Mouse (Mus musculus) embryonic facial prominence, embryonic 15.5 days (tissue): ENCODE data around the gene Hirip3. TPM values are rescaled to one million over a fixed set of nuclear protein-coding genes. Genes with fewer than 3 reads are reported as not detected.
"Not testable (repeated sequence)": the region's sequence is repeated elsewhere in the genome, so short reads cannot be mapped to it uniquely, and the experiment has no call there.

Experiments used
- ATAC-seq: fragments of 200-750 bp; cut with Nextera tagmentation; 2 replicates; pipeline ENCODE4 v1.8.0; 2017; ENCODE audit warnings: low read depth, moderate TSS enrichment; ENCODE audit not compliant: insufficient number of reproducible peaks, low FRiP score, low TSS enrichment
- H3K27ac ChIP-seq: fragments of 300-500 bp; sonication (generic); replicated peaks from 2 replicates; pipeline ENCODE4 v1.5.1; 2015; ENCODE audit warnings: mild to moderate bottlenecking, inconsistent platforms
- H3K27me3 ChIP-seq: fragments of 300-500 bp; sonication (generic); 2 replicates; pipeline ENCODE4 v1.6.1; 2015; ENCODE audit warnings: inconsistent platforms
- H3K36me3 ChIP-seq: fragments of 300-500 bp; sonication (generic); 2 replicates; pipeline ENCODE4 v1.6.1; 2015; ENCODE audit warnings: mild to moderate bottlenecking, inconsistent platforms
- H3K4me1 ChIP-seq: fragments of 300-500 bp; sonication (generic); 2 replicates; pipeline ENCODE4 v1.6.1; 2015; ENCODE audit warnings: inconsistent platforms
- H3K4me2 ChIP-seq: fragments of 300-500 bp; sonication (generic); replicated peaks from 2 replicates; pipeline ENCODE4 v1.6.1; 2015; ENCODE audit warnings: mild to moderate bottlenecking, inconsistent platforms
- H3K4me3 ChIP-seq: fragments of 300-500 bp; sonication (generic); replicated peaks from 2 replicates; pipeline ENCODE4 v1.5.1; 2015; ENCODE audit warnings: mild to moderate bottlenecking, inconsistent platforms
- H3K9ac ChIP-seq: fragments of 300-500 bp; sonication (generic); 2 replicates; pipeline ENCODE4 v1.6.1; 2015; ENCODE audit warnings: inconsistent platforms
- H3K9me3 ChIP-seq: fragments of 300-500 bp; sonication (generic); replicated peaks from 2 replicates; pipeline ENCODE4 v1.6.1; 2016; ENCODE audit warnings: inconsistent platforms
- WGBS: fragments of 180-500 bp; shearing (Covaris S2); methylation state at CpG from one replicate; pipeline ENCODE4 v1.1.7; 2015; 5-methylcytosine and 5-hydroxymethylcytosine counted together
- polyA plus RNA-seq: library from polyadenylated mRNA; unstranded; fragments of >200 nt; fragmentation: Nextera tagmentation; extraction: Ambion mirVana; gene quantifications from 2 replicates; pipeline ENCODE4 v1.2.1, GENCODE M21; 2015

The Hirip3 gene
- polyA plus RNA-seq, 1 experiment from 2014 or later = 26.8 TPM

DNA sequence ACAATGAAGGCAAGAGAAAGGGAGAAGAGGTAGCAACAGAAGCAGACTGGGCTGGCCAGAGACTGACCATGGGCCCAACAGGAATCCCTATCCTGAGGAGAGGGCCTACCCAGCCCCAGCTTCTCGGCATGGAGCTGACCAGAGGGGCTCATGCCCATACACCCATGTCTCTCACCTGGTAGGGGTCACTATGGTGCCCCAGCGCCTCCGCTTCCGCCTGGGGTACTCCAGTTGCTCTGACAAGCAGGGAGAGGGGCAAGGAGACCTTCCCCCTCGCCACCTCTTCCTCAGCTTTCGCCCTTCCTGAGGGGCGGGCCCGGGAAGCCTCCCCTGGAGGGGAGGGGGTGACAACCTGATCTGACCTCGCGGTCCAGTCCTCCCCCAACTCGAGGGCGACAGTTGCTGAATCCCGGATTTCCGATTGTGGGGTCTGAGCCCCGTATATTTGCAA, 22.0 kb downstream of the Hirip3 start:
- H3K9ac ChIP-seq = peak overlapping the region; percentile 89
- ATAC-seq = no peak
- H3K27ac ChIP-seq = peak overlapping the region; percentile 95

DNA sequence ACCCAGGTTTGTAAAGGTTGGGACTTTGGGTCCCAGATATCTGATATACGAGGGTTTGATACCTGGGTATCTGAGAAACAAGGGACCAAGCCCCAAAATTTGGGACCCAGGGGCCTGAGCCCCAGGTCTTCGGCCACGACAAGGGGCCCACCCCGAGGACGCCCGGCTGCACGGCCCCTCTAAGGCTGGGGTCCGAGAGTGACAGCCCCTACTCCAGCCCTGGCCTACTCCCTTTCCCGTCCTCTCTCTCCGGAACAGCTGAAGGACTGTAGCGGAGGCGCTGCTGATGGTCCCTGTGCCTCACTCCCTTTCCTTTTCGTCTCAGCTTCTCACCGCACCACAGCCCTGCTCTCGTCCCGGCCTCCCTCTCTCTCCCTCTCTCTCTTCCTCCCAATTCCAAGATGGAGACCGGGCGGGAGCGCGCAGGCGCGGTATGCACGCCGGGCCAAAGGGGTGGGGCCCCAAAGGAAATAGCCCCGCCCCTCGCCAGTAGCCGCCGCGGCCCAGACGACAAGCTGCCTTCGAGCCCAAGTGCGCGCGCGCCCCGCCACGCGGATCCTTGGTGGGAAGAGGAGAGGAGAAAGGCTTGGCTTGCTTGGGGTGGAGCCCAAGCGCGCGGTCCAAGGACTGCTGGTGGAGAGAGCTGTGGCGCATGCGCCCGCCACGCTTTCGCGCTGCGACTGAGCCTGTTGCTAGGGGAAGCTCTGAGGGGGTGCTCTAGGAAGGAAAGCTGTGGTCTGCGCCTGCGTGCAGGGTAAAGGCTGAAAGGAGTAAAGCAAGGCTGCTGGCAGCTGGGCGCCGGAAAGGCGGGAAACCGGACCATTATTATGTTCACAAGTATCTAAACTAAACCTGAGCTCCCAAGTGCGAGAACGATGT, 22.8 kb downstream of the Hirip3 start, which contains the start of gene Taok2:
Gene Taok2, minus strand, starts transcription at position 418 of the 879 bp plus-strand sequence.
- Histone ChIP-seq H3K36me3 (peaks cover 11% of the 10 kb centered on the region), H3K4me2 (peak within 1 kb of the TSS; percentile 82), H3K9me3 (no peaks in the 10 kb centered on the region), H3K9ac (peak within 1 kb of the TSS; percentile 89), H3K27me3 (no peaks in the 10 kb centered on the region), H3K27ac (peak within 1 kb of the TSS; percentile 95), H3K4me3 (peak within 1 kb of the TSS; percentile 89), H3K4me1 (peaks cover 25% of the 10 kb centered on the region)
- WGBS = under 1% methylated on average over 56 of the region's 56 CpGs
- peak; percentile 98 for ATAC-seq

More for the DNA sequence above, 22.0 kb downstream of the Hirip3 start:
- no peaks in the 10 kb centered on the region for H3K27me3 ChIP-seq
- no peaks in the 10 kb centered on the region for H3K9me3 ChIP-seq
- H3K36me3 ChIP-seq = peaks cover 18% of the 10 kb centered on the region
- peak overlapping the region; percentile 89 for H3K4me3 ChIP-seq
- peak overlapping the region; percentile 82 for H3K4me2 ChIP-seq
- H3K4me1 ChIP-seq = peaks cover 25% of the 10 kb centered on the region
- WGBS = under 1% methylated on average over 15 of the region's 15 CpGs

- H3K4me1 ChIP-seq = peaks cover 11% of the 10 kb centered on the region
- H3K9me3 ChIP-seq = no peaks in the 10 kb centered on the region
- WGBS = 82% methylated on average over 5 of the region's 5 CpGs
- H3K4me2 ChIP-seq = no peak overlapping the region
- H3K27ac ChIP-seq = no peak overlapping the region
- H3K36me3 ChIP-seq = 0 out of 2 replicates have a peak, but pooled peaks cover 6% of the 10 kb centered on the region
- H3K4me3 ChIP-seq = no peak overlapping the region
- H3K9ac ChIP-seq = no peak overlapping the region
- H3K27me3 ChIP-seq = no peaks in the 10 kb centered on the region
- no peak for ATAC-seq
Measured at GRCm38 (mm10) chr7:126887281-126887680, 25.5 kb downstream of the Hirip3 start.

- ATAC-seq = no peak
- WGBS = 54% methylated on average over 7 of the region's 7 CpGs
- no peak overlapping the region for H3K9ac ChIP-seq
Measured at GRCm38 (mm10) chr7:126888852-126889251, 27.1 kb downstream of the Hirip3 start.

DNA sequence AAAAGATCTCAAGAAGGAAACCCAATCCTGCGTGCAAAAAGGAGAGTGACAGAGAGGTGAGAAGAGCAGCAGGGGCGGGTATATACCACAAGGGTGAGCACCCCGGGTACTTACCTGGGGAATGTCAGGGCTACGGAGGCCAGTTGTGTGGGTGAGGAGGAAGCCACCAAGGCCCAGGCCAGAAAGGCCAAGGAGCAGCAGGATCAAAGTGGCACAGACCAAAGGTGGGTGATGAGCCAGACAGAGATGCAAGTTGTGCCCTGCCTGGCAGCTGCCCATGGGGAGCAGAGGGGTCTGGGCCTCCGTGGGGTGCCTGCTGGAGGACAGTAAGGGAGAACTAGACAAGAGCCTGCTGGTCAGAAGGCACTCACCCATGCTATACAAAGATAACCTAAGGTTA, 35.1 kb downstream of the Hirip3 start:
- Histone ChIP-seq H3K4me3 (peak overlapping the region; percentile 75; the same call in 1 of the 2 replicates), H3K4me2 (peak overlapping the region; percentile 71; the same call in 1 of the 2 replicates), H3K27ac (no peak overlapping the region), H3K36me3 (no peaks in the 10 kb centered on the region), H3K27me3 (no peaks in the 10 kb centered on the region), H3K9ac (0 out of 2 replicates have a peak overlapping the region, but pooled peaks have one; percentile 68), H3K4me1 (peaks cover 17% of the 10 kb centered on the region), H3K9me3 (no peaks in the 10 kb centered on the region)
- ATAC-seq = no peak
- WGBS = 90% methylated on average over 5 of the region's 5 CpGs

More at GRCm38 (mm10) chr7:126888852-126889251, 27.1 kb downstream of the Hirip3 start:
- Histone ChIP-seq H3K9me3 (no peaks in the 10 kb centered on the region), H3K4me2 (no peak overlapping the region), H3K4me3 (no peak overlapping the region), H3K36me3 (0 out of 2 replicates have a peak, but pooled peaks cover 6% of the 10 kb centered on the region), H3K27me3 (no peaks in the 10 kb centered on the region), H3K27ac (no peak overlapping the region), H3K4me1 (no peaks in the 10 kb centered on the region)

DNA sequence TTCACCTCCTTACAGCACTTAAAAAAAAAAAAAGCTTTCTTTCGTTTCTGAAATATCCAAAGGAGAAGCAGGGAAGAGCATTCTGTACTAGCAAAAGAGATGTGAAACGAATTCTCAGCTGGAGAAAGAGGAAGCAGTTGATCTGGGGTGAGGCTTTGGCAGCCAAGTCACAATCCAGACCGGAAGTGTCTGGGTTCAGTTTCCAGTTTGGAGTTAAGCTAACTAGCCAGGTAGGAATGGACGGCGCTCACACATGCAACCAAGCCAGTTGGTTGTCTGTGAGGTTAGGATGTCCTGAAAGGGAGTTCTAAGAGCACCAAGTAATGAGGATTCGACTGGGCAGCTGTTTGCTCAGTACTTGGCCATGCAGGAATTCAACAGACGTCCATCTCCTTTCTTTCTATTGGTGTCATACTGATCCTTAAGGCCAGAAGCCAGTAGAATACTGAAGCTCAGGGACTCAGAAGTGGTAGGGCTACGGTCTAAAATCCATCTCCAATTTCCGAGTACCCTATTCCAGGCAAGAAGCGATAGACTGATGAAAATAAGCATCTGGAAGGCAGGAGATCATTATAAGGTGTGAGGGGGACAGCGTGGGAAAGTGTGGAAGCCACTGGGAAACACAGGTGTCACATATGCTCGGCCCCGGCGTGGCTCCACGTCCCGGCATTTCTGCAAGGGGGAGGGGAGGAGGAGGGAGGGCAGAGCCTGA, 35.8 kb downstream of the Hirip3 start:
- H3K4me3 ChIP-seq = peak overlapping the region; percentile 75
- peak overlapping the region; percentile 68 for H3K9ac ChIP-seq
- no peaks in the 10 kb centered on the region for H3K27me3 ChIP-seq
- H3K27ac ChIP-seq = peak overlapping the region; percentile 72
- H3K4me2 ChIP-seq = peak overlapping the region; percentile 71
- WGBS = 17% methylated on average over 16 of the region's 16 CpGs
- H3K36me3 ChIP-seq = no peaks in the 10 kb centered on the region
- ATAC-seq = peak; percentile 17; the same call in 1 of the 2 replicates
- H3K9me3 ChIP-seq = no peaks in the 10 kb centered on the region
- peaks cover 17% of the 10 kb centered on the region for H3K4me1 ChIP-seq

- Histone ChIP-seq H3K4me1 (peaks cover 17% of the 10 kb centered on the region), H3K36me3 (no peaks in the 10 kb centered on the region), H3K9me3 (no peaks in the 10 kb centered on the region), H3K27ac (peak overlapping the region; percentile 72), H3K27me3 (no peaks in the 10 kb centered on the region), H3K9ac (peak overlapping the region; percentile 68), H3K4me3 (peak overlapping the region; percentile 75), H3K4me2 (peak overlapping the region; percentile 71)
- 10% methylated on average over 37 of the region's 37 CpGs for WGBS
- ATAC-seq = peak; percentile 92
Measured at GRCm38 (mm10) chr7:126898102-126898990, 36.6 kb downstream of the Hirip3 start.

DNA sequence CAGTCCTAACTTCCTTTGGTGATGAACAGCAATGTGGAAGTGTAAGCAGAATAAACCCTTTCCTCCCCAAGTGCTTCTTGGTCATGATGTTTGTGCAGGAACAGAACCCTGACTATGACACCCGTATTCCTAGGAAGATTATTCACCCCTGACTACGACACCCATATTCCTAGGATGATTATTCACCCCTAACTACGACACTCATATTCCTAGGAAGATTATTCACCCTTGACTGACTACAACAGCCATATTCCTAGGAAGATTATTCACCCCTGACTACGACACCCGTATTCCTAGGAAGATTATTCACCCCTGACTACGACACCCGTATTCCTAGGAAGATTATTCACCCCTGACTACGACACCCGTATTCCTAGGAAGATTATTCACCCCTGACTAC, 38.0 kb downstream of the Hirip3 start:
- not testable (repeated sequence) for H3K36me3 ChIP-seq, ATAC-seq, H3K27me3 ChIP-seq, H3K4me3 ChIP-seq, H3K4me2 ChIP-seq, H3K9me3 ChIP-seq, H3K9ac ChIP-seq, H3K27ac ChIP-seq
- WGBS = 95% methylated on average over 8 of the region's 9 CpGs
- H3K4me1 ChIP-seq = peaks cover 17% of the 10 kb centered on the region

DNA sequence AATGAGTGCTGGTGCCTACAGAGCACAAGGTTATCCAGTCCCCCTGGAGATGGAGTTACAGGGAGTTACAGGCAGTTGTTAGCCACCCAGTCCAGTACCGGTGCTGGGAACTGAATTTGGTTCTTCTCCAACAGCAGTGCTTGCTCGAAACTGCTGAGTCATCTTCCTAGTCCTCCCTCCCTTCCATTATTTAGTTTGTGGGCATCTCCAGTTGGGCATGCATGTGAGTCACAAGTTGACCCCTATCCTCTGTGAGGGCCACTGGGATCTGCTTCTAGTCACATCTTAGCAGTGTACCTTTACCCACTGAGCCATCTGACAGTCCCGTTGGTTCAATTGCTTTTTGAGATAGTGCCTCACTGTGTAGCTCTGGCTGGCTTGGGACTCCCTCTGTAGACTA, 43.8 kb downstream of the Hirip3 start:
- Histone ChIP-seq H3K9me3 (no peaks in the 10 kb centered on the region), H3K9ac (no peak overlapping the region), H3K36me3 (no peaks in the 10 kb centered on the region), H3K4me2 (no peak overlapping the region), H3K27ac (no peak overlapping the region), H3K27me3 (no peaks in the 10 kb centered on the region), H3K4me3 (no peak overlapping the region), H3K4me1 (no peaks in the 10 kb centered on the region)
- WGBS = 70% methylated on average over 3 of the region's 3 CpGs
- no peak for ATAC-seq

DNA sequence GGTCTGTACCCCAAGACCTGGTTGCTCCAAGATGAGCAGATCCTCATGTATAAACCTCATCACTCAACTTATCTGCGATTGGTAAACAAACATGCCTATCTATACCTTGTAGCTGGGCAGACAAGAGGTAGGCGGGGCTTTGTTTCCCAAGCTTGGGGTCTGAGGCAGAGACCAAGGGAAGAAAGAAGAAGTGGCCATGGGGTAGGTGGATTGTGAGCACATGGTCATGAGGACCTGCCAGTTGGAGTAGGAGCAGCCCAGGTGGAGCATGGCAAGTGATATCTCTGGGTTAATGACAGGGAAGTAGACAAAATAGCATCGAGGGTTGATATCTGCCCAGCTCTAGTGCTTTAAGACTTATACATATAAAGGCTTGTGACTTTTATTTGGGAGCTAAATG, 53.1 kb downstream of the Hirip3 start:
- Histone ChIP-seq H3K27me3 (no peaks in the 10 kb centered on the region), H3K4me1 (no peaks in the 10 kb centered on the region), H3K9me3 (no peaks in the 10 kb centered on the region), H3K9ac (no peak overlapping the region), H3K27ac (no peak overlapping the region), H3K4me2 (no peak overlapping the region), H3K4me3 (no peak overlapping the region), H3K36me3 (no peaks in the 10 kb centered on the region)
- WGBS = 82% methylated on average over 3 of the region's 3 CpGs
- ATAC-seq = no peak
